Mouse (Mus musculus) liver, embryonic 18 days (tissue): ENCODE results near the gene Col4a3bp. TPM values are rescaled to one million over a fixed set of nuclear protein-coding genes. Genes with fewer than 3 reads are reported as not detected.

Experiments
- polyA plus RNA-seq: library from polyadenylated mRNA; depleted of rRNA; stranded (reverse); fragments of >200 nt; gene quantifications from 2 replicates; pipeline ENCODE4 v1.2.3, GENCODE M21; 2012; rRNA removed

The Col4a3bp gene
- 6.6 and 7.8 TPM in 2 replicates for polyA plus RNA-seq

DNA sequence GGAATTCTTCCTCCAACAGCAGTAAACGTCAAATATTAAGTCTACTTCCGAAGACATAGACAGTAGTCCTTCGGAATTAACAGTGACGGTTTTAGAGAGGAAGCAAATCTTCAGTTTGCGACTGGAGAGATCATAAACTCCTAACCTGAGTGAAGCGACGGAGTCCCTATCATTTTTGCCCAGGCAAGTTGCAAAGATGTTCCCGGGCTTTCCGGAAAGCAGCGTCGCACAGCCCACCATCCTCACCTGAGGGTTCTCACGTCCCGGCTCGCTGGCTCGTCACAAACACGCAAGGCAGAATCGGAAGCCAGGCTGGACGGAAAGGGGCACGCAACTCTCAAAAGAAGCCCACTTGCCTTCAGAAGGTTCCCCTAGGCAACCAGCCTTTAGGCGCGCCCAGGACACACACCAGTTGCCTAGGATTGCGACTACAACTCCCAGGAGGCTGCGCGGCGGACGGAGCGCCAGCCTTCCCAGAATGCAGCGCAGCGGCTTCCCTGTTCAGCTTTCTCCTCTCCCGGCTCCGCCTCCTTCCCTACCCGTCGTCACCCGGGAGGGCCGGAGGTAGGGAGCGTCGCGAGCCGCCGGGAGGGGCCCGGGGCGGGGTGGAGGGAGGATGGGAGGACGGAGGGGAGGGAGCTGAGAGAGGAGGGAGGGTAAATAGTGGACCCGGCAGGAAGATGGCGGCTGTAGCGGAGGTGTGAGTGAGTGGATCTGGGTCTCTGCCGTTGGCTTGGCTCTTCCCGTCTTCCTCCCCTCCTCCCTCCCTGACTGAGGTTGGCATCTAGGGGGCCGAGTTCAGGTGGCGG, at the start of gene Col4a3bp, which contains the start of gene Polk:
Gene Col4a3bp, plus strand, starts transcription at position 538 of the 809 bp plus-strand sequence.
Gene Polk, minus strand, starts transcription at position 499 of the 809 bp plus-strand sequence.

DNA sequence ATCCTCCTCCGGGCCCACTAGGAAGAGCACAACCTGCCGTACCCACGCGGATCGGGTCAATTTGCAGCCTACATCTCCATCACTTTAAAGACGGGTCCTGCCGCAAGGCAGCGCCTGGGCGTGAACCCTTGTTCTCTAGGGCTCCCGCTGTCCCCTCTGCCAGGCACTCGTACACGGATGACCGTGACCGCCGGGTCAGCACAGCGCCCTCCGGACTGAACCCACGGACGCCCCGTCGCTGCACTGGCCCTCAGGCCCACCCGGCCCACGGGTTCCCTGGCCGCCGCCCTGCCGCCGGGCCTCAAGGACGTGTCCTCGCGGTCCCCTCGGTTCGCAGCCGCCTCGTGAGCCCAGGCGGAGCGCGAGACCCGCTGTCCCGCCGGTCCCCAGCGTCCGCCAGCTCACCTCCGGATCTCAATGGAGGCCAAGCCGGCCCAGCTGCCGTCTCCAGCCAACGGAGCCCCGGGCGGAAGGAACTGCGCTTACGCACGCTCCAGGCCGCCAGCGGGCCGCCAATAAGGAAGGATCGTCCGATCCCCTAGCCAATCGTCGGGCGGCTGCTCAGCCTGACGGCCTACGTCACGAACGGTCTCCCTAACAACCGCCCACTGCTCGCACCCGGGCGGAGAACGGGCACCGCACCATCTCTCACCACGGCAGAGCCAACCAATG, 128.1 kb downstream of the Col4a3bp start, which contains the start of gene Hmgcr:
Gene Hmgcr, minus strand, starts transcription at position 531 of the 672 bp plus-strand sequence.

Other genes with a start within 250 kb of the Col4a3bp start
- gene Poc5, start 154.3 kb upstream of the Col4a3bp start, polyA plus RNA-seq, result 2.8 and 3.4 TPM in 2 replicates
- gene Ankdd1b, start 71.4 kb upstream of the Col4a3bp start, polyA plus RNA-seq, result 0.02 and 0.06 TPM in 2 replicates
- gene Gm17622, start 51.9 kb upstream of the Col4a3bp start, polyA plus RNA-seq, result not detected in 2 replicates
- gene Polk, start within 50 bp of the Col4a3bp start, polyA plus RNA-seq, result 2.0 and 2.4 TPM in 2 replicates
- 52.0 and 71.7 TPM in 2 replicates for gene Hmgcr, start 128.3 kb downstream of the Col4a3bp start, polyA plus RNA-seq
- gene Ankrd31, start 205.7 kb downstream of the Col4a3bp start, polyA plus RNA-seq, result 0.01 TPM in 2 replicates